Mouse (Mus musculus) left cerebral cortex, postnatal 10 days (tissue): ENCODE results near the gene Hint3. TPM values are rescaled to one million over a fixed set of nuclear protein-coding genes. Genes with fewer than 3 reads are reported as not detected.
A peak's percentile ranks its signal among the peaks of the same experiment; 100 is the strongest.
"Not testable (repeated sequence)": the region's sequence is repeated elsewhere in the genome, so short reads cannot be mapped to it uniquely, and the experiment has no call there.

ENCODE experiments used
- DNase-seq, 2 experiments: peaks; one replicate each; pipeline ENCODE4 v3.0.0; 2021 to 2022; ENCODE audit warnings: low spot score in 2 of 2, mixed read lengths in 1 of 2; ENCODE audit errors: extremely low spot score in 1 of 2
- intact Hi-C: fragments of 180-260 bp; cut with DNase I; formaldehyde crosslinking; loops from one replicate; pipeline ENCODE4 v1.15.1; 2025
- total RNA-seq, 2 experiments: library from RNA; stranded (reverse); gene quantifications; 2 replicates each; pipeline ENCODE4 v1.2.3; 2021

The Hint3 gene
- 10 to 100 TPM; 33.2 to 34.0 TPM for total RNA-seq

GRCm38 (mm10) chr10:30629513-30629912 is at the start of gene Hint3:
Hint3 (minus strand) TSS chr10:30629632.
- intact Hi-C loops = no loop called here
- DNase-seq = no peak

- intact Hi-C loops = no loop called here
- DNase-seq = no peak
Observed at GRCm38 (mm10) chr10:30678051-30678450, 48.6 kb upstream of the Hint3 start.

GRCm38 (mm10) chr10:30674825-30675224 is 45.4 kb upstream of the Hint3 start:
- intact Hi-C loops = no loop called here
- no peak for DNase-seq

- intact Hi-C loops = no loop called here
- DNase-seq = no peak
Observed at GRCm38 (mm10) chr10:30666580-30666979, 37.1 kb upstream of the Hint3 start.

GRCm38 (mm10) chr10:30660564-30661328 is 31.3 kb upstream of the Hint3 start:
- no peak for DNase-seq
- intact Hi-C loops = no loop called here

GRCm38 (mm10) chr10:30655655-30656054 is 26.2 kb upstream of the Hint3 start:
- intact Hi-C loops = no loop called here
- DNase-seq = no peak

- intact Hi-C loops = no loop called here
Observed at GRCm38 (mm10) chr10:30647681-30648080, 18.2 kb upstream of the Hint3 start.

GRCm38 (mm10) chr10:30638216-30638615 is 8.8 kb upstream of the Hint3 start:
- intact Hi-C loops = no loop called here
- no peak for DNase-seq

More at GRCm38 (mm10) chr10:30647681-30648080, 18.2 kb upstream of the Hint3 start:
- no peak for DNase-seq

- DNase-seq, intact Hi-C loops: not testable (repeated sequence)
Observed at GRCm38 (mm10) chr10:30636474-30637154, 7.2 kb upstream of the Hint3 start.

- DNase-seq = no peak
- intact Hi-C loops = no loop called here
Observed at GRCm38 (mm10) chr10:30632718-30633117, 3.3 kb upstream of the Hint3 start.

- no peak for DNase-seq
- intact Hi-C loops = no loop called here
Observed at GRCm38 (mm10) chr10:30629977-30630376, 545 bp upstream of the Hint3 start.

- intact Hi-C loops, DNase-seq: not testable (repeated sequence)
Observed at GRCm38 (mm10) chr10:30628444-30628843, 988 bp downstream of the Hint3 start.

GRCm38 (mm10) chr10:30627548-30627947 is 1.9 kb downstream of the Hint3 start:
- intact Hi-C loops = no loop called here
- no peak for DNase-seq

GRCm38 (mm10) chr10:30624161-30625019 is 5.0 kb downstream of the Hint3 start:
- no peak for DNase-seq
- intact Hi-C loops = loop anchor here (5.0 kb wide), 1 partner anchor 93 kb away; no protein-coding TSS in a partner anchor

GRCm38 (mm10) chr10:30622928-30623327 is 6.5 kb downstream of the Hint3 start:
- intact Hi-C loops = loop anchor here (5.0 kb wide), 1 partner anchor 94 kb away; no protein-coding TSS in a partner anchor
- no peak for DNase-seq

GRCm38 (mm10) chr10:30618918-30619210 is 10.6 kb downstream of the Hint3 start:
- intact Hi-C loops = loop anchor here (2.0 kb wide), 1 partner anchor 184 kb away; the partner anchor contains the start of gene Ncoa7

GRCm38 (mm10) chr10:30618091-30618917 is 11.1 kb downstream of the Hint3 start:
- intact Hi-C loops = loop anchor here (2.0 kb wide), 1 partner anchor 184 kb away; the partner anchor contains the start of gene Ncoa7

More at GRCm38 (mm10) chr10:30618918-30619210, 10.6 kb downstream of the Hint3 start:
- no peak for DNase-seq

GRCm38 (mm10) chr10:30613039-30613438 is 16.4 kb downstream of the Hint3 start:
- intact Hi-C loops = no loop called here
- no peak for DNase-seq

More at GRCm38 (mm10) chr10:30618091-30618917, 11.1 kb downstream of the Hint3 start:
- DNase-seq = peak; percentile 98 to 99
